Mouse (Mus musculus) thymus, adult 2 months (tissue): Measurements from ENCODE around the gene Cps1. TPM values are rescaled to one million over a fixed set of nuclear protein-coding genes. Genes with fewer than 3 reads are reported as not detected.

ENCODE experiments used
- DNase-seq: peaks from one replicate; pipeline ENCODE4 v3.0.0; 2021
- H3K27ac ChIP-seq: fragments of 200-500 bp; 2 replicates; pipeline ENCODE4 v1.5.1; 2012; ENCODE audit warnings: low read length, control low read depth; ENCODE audit not compliant: control insufficient read depth, insufficient read depth
- H3K27me3 ChIP-seq: fragments of 200-500 bp; 2 replicates; pipeline ENCODE4 v1.6.1; 2012; ENCODE audit warnings: mild to moderate bottlenecking, low read length, moderate library complexity, mixed read lengths; ENCODE audit not compliant: control insufficient read depth, insufficient read depth
- H3K36me3 ChIP-seq: fragments of 200-500 bp; 2 replicates; pipeline ENCODE4 v1.6.1; 2012; ENCODE audit warnings: mild to moderate bottlenecking, low read length, moderate library complexity; ENCODE audit not compliant: control insufficient read depth, insufficient read depth
- H3K4me1 ChIP-seq: fragments of 200-500 bp; replicated peaks from 2 replicates; pipeline ENCODE4 v1.6.1; 2012; ENCODE audit warnings: low read length; ENCODE audit not compliant: control insufficient read depth, insufficient read depth
- H3K4me3 ChIP-seq: fragments of 200-500 bp; 2 replicates; pipeline ENCODE4 v1.5.1; 2012; ENCODE audit warnings: mild to moderate bottlenecking, low read length, control low read depth, moderate library complexity; ENCODE audit not compliant: control insufficient read depth, insufficient read depth
- CTCF ChIP-seq: fragments of 200-500 bp; IDR thresholded peaks from 2 replicates; pipeline ENCODE4 v1.5.1; 2012; ENCODE audit warnings: mild to moderate bottlenecking, control low read depth, low read length, moderate library complexity, borderline replicate concordance; ENCODE audit not compliant: control insufficient read depth, poor library complexity, insufficient read depth; ENCODE audit errors: extremely low read depth
- POLR2A ChIP-seq: fragments of 200-500 bp; IDR thresholded peaks from 2 replicates; pipeline ENCODE4 v1.6.1; 2012; ENCODE audit warnings: mild to moderate bottlenecking, low read length, control low read depth, moderate library complexity; ENCODE audit not compliant: control insufficient read depth, poor library complexity, insufficient read depth; ENCODE audit errors: extremely low read depth
- WGBS: fragments of 180-500 bp; shearing (Covaris S2); methylation state at CpG from one replicate; pipeline ENCODE4 v1.1.7; 2018; 5-methylcytosine and 5-hydroxymethylcytosine counted together
- polyA plus RNA-seq: library from polyadenylated mRNA; depleted of rRNA; stranded (reverse); fragments of >200 nt; gene quantifications from 2 replicates; pipeline ENCODE4 v1.2.3, GENCODE M21; 2012; rRNA removed

Gene Cps1
- 0.16 and 1.5 TPM in 2 replicates for polyA plus RNA-seq

GRCm38 (mm10) chr1:67122797-67123196, at the start of gene Cps1:
TSS of gene Cps1 (plus strand) at chr1:67123026.
- WGBS = 84% methylated on average over 3 of the region's 3 CpGs
- Histone ChIP-seq H3K36me3 (no peaks in the 10 kb centered on the region), H3K4me3 (no peak within 1 kb of the TSS), H3K27me3 (no peaks in the 10 kb centered on the region), H3K27ac (no peak within 1 kb of the TSS), H3K4me1 (no peaks in the 10 kb centered on the region)
- DNase-seq = no peak
- no peak for TF ChIP-seq CTCF
- no peak for TF ChIP-seq POLR2A

- Histone ChIP-seq H3K27me3 (no peaks in the 10 kb centered on the region), H3K27ac (no peak overlapping the region), H3K36me3 (no peaks in the 10 kb centered on the region), H3K4me1 (no peaks in the 10 kb centered on the region), H3K4me3 (no peak overlapping the region)
- TF ChIP-seq CTCF = no peak
- no peak for TF ChIP-seq POLR2A
- no peak for DNase-seq
- WGBS = 87% methylated on average over 2 of the region's 2 CpGs
Observed at GRCm38 (mm10) chr1:67077739-67078138, 45.1 kb upstream of the Cps1 start.

GRCm38 (mm10) chr1:67078666-67079065, 44.2 kb upstream of the Cps1 start:
- TF ChIP-seq POLR2A (no peak), CTCF (no peak)
- H3K4me3 ChIP-seq = no peak overlapping the region
- H3K4me1 ChIP-seq = no peaks in the 10 kb centered on the region
- 81% methylated on average over 2 of the region's 2 CpGs for WGBS
- DNase-seq = no peak
- H3K36me3 ChIP-seq = no peaks in the 10 kb centered on the region
- no peaks in the 10 kb centered on the region for H3K27me3 ChIP-seq
- no peak overlapping the region for H3K27ac ChIP-seq

- WGBS = 95% methylated on average over 7 of the region's 7 CpGs
- TF ChIP-seq CTCF = no peak
- TF ChIP-seq POLR2A = no peak
- no peak for DNase-seq
- Histone ChIP-seq H3K27ac (no peak overlapping the region), H3K27me3 (no peaks in the 10 kb centered on the region), H3K4me1 (no peaks in the 10 kb centered on the region), H3K36me3 (no peaks in the 10 kb centered on the region), H3K4me3 (no peak overlapping the region)
Observed at GRCm38 (mm10) chr1:67079146-67079545, 43.7 kb upstream of the Cps1 start.

GRCm38 (mm10) chr1:67092473-67092872, 30.4 kb upstream of the Cps1 start:
- DNase-seq = no peak
- H3K36me3 ChIP-seq = no peaks in the 10 kb centered on the region
- no peaks in the 10 kb centered on the region for H3K27me3 ChIP-seq
- no peaks in the 10 kb centered on the region for H3K4me1 ChIP-seq
- no peak overlapping the region for H3K4me3 ChIP-seq
- 95% methylated on average over 1 of the region's 1 CpGs for WGBS
- H3K27ac ChIP-seq = no peak overlapping the region
- no peak for TF ChIP-seq CTCF
- no peak for TF ChIP-seq POLR2A

- TF ChIP-seq POLR2A (no peak), CTCF (no peak)
- Histone ChIP-seq H3K4me1 (no peaks in the 10 kb centered on the region), H3K4me3 (no peak overlapping the region), H3K27ac (no peak overlapping the region), H3K27me3 (no peaks in the 10 kb centered on the region), H3K36me3 (no peaks in the 10 kb centered on the region)
- WGBS = 91% methylated on average over 1 of the region's 1 CpGs
- DNase-seq = no peak
Observed at GRCm38 (mm10) chr1:67099215-67099614, 23.6 kb upstream of the Cps1 start.

- no peaks in the 10 kb centered on the region for H3K27me3 ChIP-seq
- no peaks in the 10 kb centered on the region for H3K4me1 ChIP-seq
- 84% methylated on average over 12 of the region's 12 CpGs for WGBS
- H3K36me3 ChIP-seq = no peaks in the 10 kb centered on the region
- DNase-seq = no peak
- no peak overlapping the region for H3K27ac ChIP-seq
- TF ChIP-seq CTCF (no peak), POLR2A (no peak)
- no peak overlapping the region for H3K4me3 ChIP-seq
Observed at GRCm38 (mm10) chr1:67103476-67104248, 19.2 kb upstream of the Cps1 start.
